Mouse (Mus musculus) stomach, embryonic 16.5 days (tissue): ENCODE measurements around the gene Efhc1. TPM values are rescaled to one million over a fixed set of nuclear protein-coding genes. Genes with fewer than 3 reads are reported as not detected.

ENCODE experiments used
- ATAC-seq: fragments of 200-750 bp; cut with Nextera tagmentation; 2 replicates; pipeline ENCODE4 v1.8.0; 2017; ENCODE audit warnings: moderate number of reproducible peaks, moderate TSS enrichment; ENCODE audit not compliant: insufficient read depth, low FRiP score
- H3K27ac ChIP-seq: fragments of 300-500 bp; sonication (generic); 2 replicates; pipeline ENCODE4 v1.5.1; 2014; ENCODE audit warnings: low read length
- H3K27me3 ChIP-seq: fragments of 300-500 bp; sonication (generic); 2 replicates; pipeline ENCODE4 v1.6.1; 2014; ENCODE audit warnings: low read length, control low read depth, mixed read lengths; ENCODE audit not compliant: control insufficient read depth, insufficient read depth
- H3K36me3 ChIP-seq: fragments of 300-500 bp; sonication (generic); 2 replicates; pipeline ENCODE4 v1.6.1; 2014; ENCODE audit warnings: low read length; ENCODE audit not compliant: control insufficient read depth, insufficient read depth
- H3K4me1 ChIP-seq: fragments of 300-500 bp; sonication (generic); 2 replicates; pipeline ENCODE4 v1.6.1; 2014; ENCODE audit warnings: low read length, control low read depth, mixed read lengths; ENCODE audit not compliant: control insufficient read depth, insufficient read depth
- H3K4me2 ChIP-seq: fragments of 300-500 bp; sonication (generic); 2 replicates; pipeline ENCODE4 v1.6.1; 2014; ENCODE audit warnings: low read depth, low read length, mixed read lengths
- H3K4me3 ChIP-seq: fragments of 300-500 bp; sonication (generic); replicated peaks from 2 replicates; pipeline ENCODE4 v1.5.1; 2014; ENCODE audit warnings: mild to moderate bottlenecking, low read length
- H3K9ac ChIP-seq: fragments of 300-500 bp; sonication (generic); 2 replicates; pipeline ENCODE4 v1.6.1; 2014; ENCODE audit warnings: low read length
- H3K9me3 ChIP-seq: fragments of 300-500 bp; sonication (generic); replicated peaks from 2 replicates; pipeline ENCODE4 v1.6.1; 2016; ENCODE audit warnings: low read length, control low read depth; ENCODE audit not compliant: control insufficient read depth
- WGBS: fragments of 180-500 bp; shearing (Covaris S2); extraction: QIAGEN DNeasy Blood & Tissue Kit; methylation state at CpG from one replicate; pipeline ENCODE4 v1.1.7; 2014; 5-methylcytosine and 5-hydroxymethylcytosine counted together
- polyA plus RNA-seq: library from polyadenylated mRNA; unstranded; fragments of >200 nt; fragmentation: Nextera tagmentation; extraction: Ambion mirVana; gene quantifications from 2 replicates; pipeline ENCODE4 v1.2.1, GENCODE M21; 2015

Efhc1 gene
- polyA plus RNA-seq, 1 experiment from 2014 or later = 2.5 TPM

- no peaks in the 10 kb centered on the region for H3K27me3 ChIP-seq
- peaks cover 4% of the 10 kb centered on the region for H3K36me3 ChIP-seq
- H3K4me1 ChIP-seq = no peaks in the 10 kb centered on the region
- no peak overlapping the region for H3K4me2 ChIP-seq
- peak; percentile 57; the same call in 1 of the 2 replicates for ATAC-seq
- no peak overlapping the region for H3K27ac ChIP-seq
- H3K9me3 ChIP-seq = no peaks in the 10 kb centered on the region
- H3K9ac ChIP-seq = no peak overlapping the region
- 20% methylated on average over 3 of the region's 3 CpGs for WGBS
- H3K4me3 ChIP-seq = no peak overlapping the region
Measured at GRCm38 (mm10) chr1:20939046-20939445, 12.4 kb upstream of the Efhc1 start.

- Histone ChIP-seq H3K9ac (no peak overlapping the region), H3K36me3 (peaks cover 4% of the 10 kb centered on the region), H3K4me2 (no peak overlapping the region), H3K4me1 (no peaks in the 10 kb centered on the region), H3K27ac (no peak overlapping the region), H3K4me3 (no peak overlapping the region), H3K27me3 (no peaks in the 10 kb centered on the region), H3K9me3 (no peaks in the 10 kb centered on the region)
- ATAC-seq = peak; percentile 77; the same call in 1 of the 2 replicates
- WGBS = 54% methylated on average over 16 of the region's 16 CpGs
Measured at GRCm38 (mm10) chr1:20940151-20940550, 11.3 kb upstream of the Efhc1 start.

GRCm38 (mm10) chr1:20941322-20941721, 10.1 kb upstream of the Efhc1 start:
- no peak overlapping the region for H3K4me3 ChIP-seq
- 59% methylated on average over 2 of the region's 2 CpGs for WGBS
- no peaks in the 10 kb centered on the region for H3K27me3 ChIP-seq
- H3K4me1 ChIP-seq = no peaks in the 10 kb centered on the region
- no peak overlapping the region for H3K4me2 ChIP-seq
- H3K9ac ChIP-seq = no peak overlapping the region
- ATAC-seq = no peak
- H3K27ac ChIP-seq = no peak overlapping the region
- no peaks in the 10 kb centered on the region; the same call in 1 of the 2 replicates for H3K36me3 ChIP-seq
- no peaks in the 10 kb centered on the region for H3K9me3 ChIP-seq

- Histone ChIP-seq H3K4me1 (no peaks in the 10 kb centered on the region), H3K36me3 (no peaks in the 10 kb centered on the region), H3K27ac (no peak overlapping the region), H3K9me3 (no peaks in the 10 kb centered on the region), H3K27me3 (no peaks in the 10 kb centered on the region), H3K9ac (no peak overlapping the region), H3K4me2 (no peak overlapping the region), H3K4me3 (no peak overlapping the region)
- 74% methylated on average over 7 of the region's 7 CpGs for whole genome bisulfite sequencing
- no peak for ATAC-seq
Measured at GRCm38 (mm10) chr1:20941857-20942256, 9.6 kb upstream of the Efhc1 start.

- Histone ChIP-seq H3K4me2 (no peak overlapping the region), H3K9me3 (no peaks in the 10 kb centered on the region), H3K27ac (no peak overlapping the region), H3K9ac (no peak overlapping the region), H3K4me3 (no peak overlapping the region), H3K4me1 (no peaks in the 10 kb centered on the region), H3K36me3 (no peaks in the 10 kb centered on the region), H3K27me3 (no peaks in the 10 kb centered on the region)
- WGBS = 94% methylated on average over 2 of the region's 2 CpGs
- no peak for ATAC-seq
Measured at GRCm38 (mm10) chr1:20943016-20943415, 8.4 kb upstream of the Efhc1 start.

GRCm38 (mm10) chr1:20951799-20952198, 373 bp downstream of the Efhc1 start:
- 5% methylated on average over 16 of the region's 16 CpGs for WGBS
- Histone ChIP-seq H3K27ac (peak overlapping the region; percentile 22; the same call in 1 of the 2 replicates), H3K9ac (peak overlapping the region; percentile 65), H3K4me2 (peak overlapping the region; percentile 59), H3K9me3 (no peaks in the 10 kb centered on the region), H3K4me1 (peaks cover 10% of the 10 kb centered on the region; the same call in 1 of the 2 replicates), H3K36me3 (no peaks in the 10 kb centered on the region), H3K4me3 (peak overlapping the region; percentile 46), H3K27me3 (no peaks in the 10 kb centered on the region)
- ATAC-seq = 0 out of 2 replicates have a peak, but pooled peaks have one; percentile 33

GRCm38 (mm10) chr1:20954876-20955275, 3.5 kb downstream of the Efhc1 start:
- no peaks in the 10 kb centered on the region for H3K9me3 ChIP-seq
- 79% methylated on average over 3 of the region's 3 CpGs for WGBS
- ATAC-seq = no peak

GRCm38 (mm10) chr1:20969642-20970041, 18.2 kb downstream of the Efhc1 start:
- H3K4me1 ChIP-seq = no peaks in the 10 kb centered on the region
- no peak for ATAC-seq
- no peak overlapping the region for H3K9ac ChIP-seq
- H3K27me3 ChIP-seq = no peaks in the 10 kb centered on the region
- no peak overlapping the region for H3K27ac ChIP-seq
- H3K36me3 ChIP-seq = no peaks in the 10 kb centered on the region
- no peak overlapping the region for H3K4me3 ChIP-seq
- no peak overlapping the region for H3K4me2 ChIP-seq
- no peaks in the 10 kb centered on the region for H3K9me3 ChIP-seq
- WGBS = 86% methylated on average over 2 of the region's 2 CpGs

More at GRCm38 (mm10) chr1:20954876-20955275, 3.5 kb downstream of the Efhc1 start:
- H3K36me3 ChIP-seq = no peaks in the 10 kb centered on the region
- H3K27ac ChIP-seq = no peak overlapping the region
- no peaks in the 10 kb centered on the region for H3K27me3 ChIP-seq
- H3K4me3 ChIP-seq = no peak overlapping the region
- H3K9ac ChIP-seq = no peak overlapping the region
- H3K4me2 ChIP-seq = no peak overlapping the region
- H3K4me1 ChIP-seq = peaks cover 10% of the 10 kb centered on the region; the same call in 1 of the 2 replicates

GRCm38 (mm10) chr1:20973389-20973788, 22.0 kb downstream of the Efhc1 start:
- WGBS = 86% methylated on average over 6 of the region's 6 CpGs
- Histone ChIP-seq H3K9ac (no peak overlapping the region), H3K9me3 (no peaks in the 10 kb centered on the region), H3K4me2 (no peak overlapping the region), H3K4me3 (no peak overlapping the region), H3K27ac (no peak overlapping the region), H3K36me3 (no peaks in the 10 kb centered on the region), H3K4me1 (no peaks in the 10 kb centered on the region), H3K27me3 (no peaks in the 10 kb centered on the region)
- ATAC-seq = no peak
